Mouse (Mus musculus) adrenal gland, adult 10 weeks (tissue): ENCODE results near the gene Myoz1. TPM values are rescaled to one million over a fixed set of nuclear protein-coding genes. Genes with fewer than 3 reads are reported as not detected.

Experiments
- polyA plus RNA-seq: library from polyadenylated mRNA; stranded (reverse); fragments of 350-450 nt; fragmentation: Illumina TruSeq; extraction: RNeasy Lipid Tissue Mini Kit (QIAGEN cat#74804); gene quantifications from one replicate; pipeline ENCODE4 v1.2.3, GENCODE M21; 2014; ENCODE audit warnings: low read depth, low replicate concordance

Myoz1 gene
- polyA plus RNA-seq = 6.0 TPM

DNA sequence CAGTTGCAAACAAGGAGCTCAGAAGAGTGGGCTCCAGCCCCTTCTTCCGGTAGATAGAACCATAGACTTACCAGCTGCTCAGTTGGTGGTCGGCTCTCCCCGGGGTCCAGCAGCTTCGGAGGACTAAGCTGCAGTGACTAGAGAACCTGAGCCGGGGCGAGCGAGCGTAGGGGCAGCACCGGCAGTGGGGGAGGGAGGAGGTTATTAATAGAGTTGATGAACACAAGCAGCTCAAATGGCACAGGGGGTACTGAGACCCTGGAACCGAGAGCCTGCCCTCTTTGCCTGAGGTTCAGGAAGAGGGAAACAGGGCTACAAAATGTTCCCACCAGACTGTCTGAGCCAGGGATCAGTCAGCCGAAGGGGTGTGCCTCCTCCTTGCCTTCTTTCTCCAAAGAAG lies at the start of gene Myoz1:
TSS of gene Myoz1 (minus strand) at position 180 of the 400 bp plus-strand sequence.

GRCm38 (mm10) chr14:20702741-20703381 lies 46.5 kb upstream of the Myoz1 start, which contains the start of gene Chchd1:
TSS of gene Chchd1 (plus strand) at chr14:20703006.

DNA sequence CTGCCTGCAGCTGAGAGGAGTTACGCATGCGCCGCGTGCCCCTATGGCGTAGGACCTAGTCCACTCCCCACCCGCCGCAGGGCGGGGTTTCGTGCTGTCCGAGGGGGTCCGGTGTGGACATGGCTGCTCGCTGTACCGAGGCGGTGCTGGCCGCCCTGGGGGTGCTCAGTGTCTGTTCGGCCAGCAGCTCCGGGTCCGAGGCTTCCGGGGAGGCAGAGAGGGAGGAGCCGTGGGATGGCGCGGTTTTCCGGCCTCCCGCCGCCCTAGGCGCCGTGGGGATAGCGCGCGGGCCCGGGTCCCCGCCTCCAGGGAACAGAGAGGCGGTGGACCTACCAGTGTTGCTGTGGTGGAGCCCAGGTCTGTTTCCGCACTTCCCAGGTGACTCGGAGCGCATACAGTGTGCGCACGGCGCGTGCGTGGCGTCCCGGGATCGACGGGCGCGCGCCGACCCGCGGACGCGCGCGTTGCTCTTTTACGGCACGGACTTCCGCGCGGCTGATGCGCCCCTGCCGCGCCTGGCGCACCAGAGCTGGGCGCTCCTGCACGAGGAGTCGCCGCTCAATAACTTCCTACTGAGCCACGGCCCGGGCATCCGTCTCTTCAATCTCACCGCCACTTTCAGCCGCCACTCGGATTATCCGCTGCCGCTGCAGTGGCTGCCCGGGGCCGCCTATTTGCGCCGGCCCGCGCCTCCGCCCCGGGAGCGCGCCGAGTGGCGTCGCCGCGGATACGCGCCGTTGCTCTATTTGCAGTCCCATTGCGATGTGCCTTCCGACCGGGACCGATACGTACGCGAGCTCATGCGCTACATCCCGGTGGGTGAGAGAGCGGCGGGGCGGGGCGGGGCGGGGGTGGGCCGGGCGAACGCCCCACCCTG lies 38.8 kb upstream of the Myoz1 start, which contains the start of gene Fut11:
TSS of gene Fut11 (plus strand) at position 85 of the 877 bp plus-strand sequence.

DNA sequence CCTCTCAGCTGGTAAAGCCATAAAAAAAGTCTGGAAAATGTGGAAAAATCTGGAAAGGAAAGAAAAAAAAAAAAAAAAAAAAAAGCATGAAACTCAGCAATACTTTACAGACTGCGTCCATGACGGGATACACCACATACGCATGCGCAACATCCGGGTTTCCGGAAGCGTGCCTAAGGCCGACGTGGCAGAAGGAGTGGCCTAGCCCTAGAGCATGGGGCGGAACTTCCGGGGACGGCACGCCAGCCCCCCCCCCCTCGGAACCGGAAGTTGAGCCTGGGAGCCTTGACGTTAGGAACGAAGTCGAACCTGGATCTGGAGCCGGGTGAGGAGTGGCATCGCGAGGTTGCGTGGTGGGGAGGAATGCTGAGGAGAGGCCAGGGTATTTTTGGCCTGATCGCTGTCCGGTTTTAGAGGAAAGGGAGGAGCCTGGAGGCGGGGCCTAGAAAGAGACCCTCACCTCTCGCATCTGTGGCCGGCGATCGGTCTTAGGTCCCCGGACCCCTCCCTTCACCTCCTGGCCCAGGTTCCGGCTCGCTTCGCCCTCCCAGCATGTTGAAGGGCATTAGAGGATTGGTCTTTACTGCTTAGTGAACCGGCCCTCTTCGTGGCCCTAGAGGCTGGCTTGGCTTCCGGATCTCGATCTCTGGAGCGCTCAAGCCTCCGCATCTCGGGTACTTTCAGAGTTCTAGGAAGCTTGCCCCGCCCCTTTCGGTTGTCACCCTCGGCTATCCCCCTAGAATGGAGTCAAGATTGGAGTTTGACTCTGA lies 17.9 kb upstream of the Myoz1 start, which contains the start of gene Sec24c:
TSS of gene Sec24c (plus strand) at position 245 of the 770 bp plus-strand sequence.

GRCm38 (mm10) chr14:20668154-20668810 lies 11.9 kb upstream of the Myoz1 start, which contains the start of gene Synpo2l:
TSS of gene Synpo2l (minus strand) at chr14:20668354.

GRCm38 (mm10) chr14:20640644-20641437 lies 15.5 kb downstream of the Myoz1 start, which contains the start of gene Usp54:
TSS of gene Usp54 (minus strand) at chr14:20641063.

Other genes starting within 250 kb of the Myoz1 start
- gene Cfap70, start 204.3 kb downstream of the Myoz1 start, polyA plus RNA-seq = 0.87 TPM
- gene Anxa7, start 176.4 kb downstream of the Myoz1 start, polyA plus RNA-seq = 208 TPM
- 1.2 TPM for gene Mss51, start 159.6 kb downstream of the Myoz1 start, polyA plus RNA-seq
- gene Ppp3cb, start 110.0 kb downstream of the Myoz1 start, polyA plus RNA-seq = 254 TPM
- gene Usp54, start 15.5 kb downstream of the Myoz1 start, polyA plus RNA-seq = 10.8 TPM
- 0.47 TPM for gene Synpo2l, start 11.8 kb upstream of the Myoz1 start, polyA plus RNA-seq
- 52.5 TPM for gene Sec24c, start 17.8 kb upstream of the Myoz1 start, polyA plus RNA-seq
- 40.8 TPM for gene Fut11, start 38.4 kb upstream of the Myoz1 start, polyA plus RNA-seq
- gene Chchd1, start 46.5 kb upstream of the Myoz1 start, polyA plus RNA-seq = 142 TPM
- 9.0 TPM for gene Zswim8, start 51.0 kb upstream of the Myoz1 start, polyA plus RNA-seq
- 2.2 TPM for gene Ndst2, start 78.0 kb upstream of the Myoz1 start, polyA plus RNA-seq
- gene Camk2g, start 137.5 kb upstream of the Myoz1 start, polyA plus RNA-seq = 47.6 TPM
- 15.6 TPM for gene Plau, start 180.1 kb upstream of the Myoz1 start, polyA plus RNA-seq